Mouse (Mus musculus) midbrain, embryonic 13.5 days (tissue): ENCODE measurements at regions not wholly inside any gene's neighbourhood (a gene's known extent, or its start where the extent isn't known, plus 50 kb on each side); places are given as distances from the start of the nearest gene placed in this dataset.

Experiments
- ATAC-seq: fragments of 200-750 bp; cut with Nextera tagmentation; 2 replicates; pipeline ENCODE4 v1.8.0; 2017; ENCODE audit warnings: mild to moderate bottlenecking, moderate TSS enrichment, moderate library complexity
- H3K27ac ChIP-seq: fragments of 300-500 bp; sonication (generic); 2 replicates; pipeline ENCODE4 v1.5.1; 2015; ENCODE audit warnings: inconsistent platforms, mild to moderate bottlenecking, moderate library complexity
- H3K27me3 ChIP-seq: fragments of 300-500 bp; sonication (generic); 2 replicates; pipeline ENCODE4 v1.6.1; 2015; ENCODE audit warnings: mild to moderate bottlenecking, inconsistent platforms
- H3K36me3 ChIP-seq: fragments of 300-500 bp; sonication (generic); 2 replicates; pipeline ENCODE4 v1.6.1; 2015; ENCODE audit warnings: mild to moderate bottlenecking, inconsistent platforms
- H3K4me1 ChIP-seq: fragments of 300-500 bp; sonication (generic); replicated peaks from 2 replicates; pipeline ENCODE4 v1.6.1; 2015; ENCODE audit warnings: inconsistent platforms
- H3K4me2 ChIP-seq: fragments of 300-500 bp; sonication (generic); replicated peaks from 2 replicates; pipeline ENCODE4 v1.6.1; 2015; ENCODE audit warnings: moderate library complexity, mild to moderate bottlenecking, inconsistent platforms
- H3K4me3 ChIP-seq: fragments of 300-500 bp; sonication (generic); replicated peaks from 2 replicates; pipeline ENCODE4 v1.5.1; 2015; ENCODE audit warnings: mild to moderate bottlenecking, inconsistent platforms
- H3K9ac ChIP-seq: fragments of 300-500 bp; sonication (generic); replicated peaks from 2 replicates; pipeline ENCODE4 v1.6.1; 2015; ENCODE audit warnings: mild to moderate bottlenecking, inconsistent platforms
- H3K9me3 ChIP-seq: fragments of 300-500 bp; sonication (generic); 2 replicates; pipeline ENCODE4 v1.6.1; 2016; ENCODE audit warnings: mild to moderate bottlenecking, inconsistent platforms
- WGBS: fragments of 180-500 bp; shearing (Covaris S2); methylation state at CpG from one replicate; pipeline ENCODE4 v1.1.7; 2015; 5-methylcytosine and 5-hydroxymethylcytosine counted together

DNA sequence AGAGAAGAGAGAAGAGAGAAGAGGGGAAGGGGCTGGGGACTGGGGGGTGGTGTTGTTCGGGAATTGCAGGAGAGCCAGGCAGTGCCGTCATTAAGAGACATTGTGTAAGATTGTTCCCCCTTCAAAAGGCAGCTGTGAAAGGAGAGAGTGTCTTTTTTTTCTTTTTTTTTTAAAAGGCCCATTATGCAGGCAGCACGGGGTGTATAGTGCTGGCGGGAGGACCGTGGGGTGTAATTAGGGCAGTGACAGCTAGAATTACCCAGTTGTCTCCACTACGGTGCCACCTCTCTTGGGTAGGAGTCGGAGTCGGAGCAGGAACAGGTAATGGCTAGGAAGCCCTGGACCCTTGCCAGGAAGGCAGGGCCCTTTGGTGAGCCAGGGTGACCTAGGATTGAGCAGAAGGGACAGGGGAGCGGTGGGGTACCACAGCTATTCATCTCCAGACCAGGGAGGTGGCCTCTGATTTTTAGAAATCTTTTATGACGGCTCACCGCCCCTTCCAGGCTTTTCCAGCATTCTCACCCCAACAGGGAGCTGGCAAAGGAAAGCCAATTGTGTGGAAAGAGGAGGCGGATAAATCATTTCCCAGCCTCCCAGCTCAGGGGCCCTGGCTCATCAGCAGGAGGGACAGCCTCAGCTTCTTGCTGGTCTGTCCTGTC lies 67.2 kb upstream of the Zc3h12a start:
- Histone ChIP-seq H3K9ac (no peak overlapping the region), H3K4me3 (no peak overlapping the region), H3K27me3 (peaks cover 56% of the 10 kb centered on the region), H3K9me3 (no peaks in the 10 kb centered on the region), H3K4me1 (peaks cover 48% of the 10 kb centered on the region), H3K27ac (peak overlapping the region; percentile 76), H3K36me3 (no peaks in the 10 kb centered on the region), H3K4me2 (peak overlapping the region; percentile 23)
- WGBS: 14% methylated on average over 12 of the region's 12 CpGs
- ATAC-seq: peak; percentile 40

DNA sequence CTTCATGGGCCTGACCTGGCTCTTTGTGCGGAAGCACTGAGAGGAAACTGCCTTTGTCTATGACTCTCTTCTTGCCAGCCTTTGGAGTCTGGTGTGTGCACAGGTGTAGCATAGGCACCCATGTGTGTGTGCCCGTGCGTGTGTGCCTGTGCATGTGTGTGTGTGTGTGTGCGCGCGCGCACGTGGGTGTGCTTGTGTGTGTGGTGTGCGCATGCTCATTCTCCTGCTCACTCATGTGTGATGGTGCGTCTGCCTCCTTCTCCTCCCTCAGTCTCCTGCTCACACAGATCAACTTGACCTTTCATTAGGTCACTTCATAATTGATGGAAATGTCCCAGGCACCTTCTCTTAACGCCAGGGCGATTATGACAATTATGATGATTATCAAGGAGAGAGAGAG lies 66.7 kb upstream of the Zc3h12a start:
- no peak overlapping the region for H3K9ac ChIP-seq
- H3K9me3 ChIP-seq: no peaks in the 10 kb centered on the region
- peaks cover 55% of the 10 kb centered on the region for H3K27me3 ChIP-seq
- H3K4me2 ChIP-seq: no peak overlapping the region; the same call in 1 of the 2 replicates
- H3K27ac ChIP-seq: peak overlapping the region; percentile 76
- peaks cover 42% of the 10 kb centered on the region for H3K4me1 ChIP-seq
- no peaks in the 10 kb centered on the region for H3K36me3 ChIP-seq
- ATAC-seq: peak; percentile 63
- WGBS: 70% methylated on average over 12 of the region's 12 CpGs
- H3K4me3 ChIP-seq: no peak overlapping the region

- peaks cover 31% of the 10 kb centered on the region for H3K4me1 ChIP-seq
- H3K9me3 ChIP-seq: no peaks in the 10 kb centered on the region
- H3K36me3 ChIP-seq: no peaks in the 10 kb centered on the region
- no peak overlapping the region for H3K9ac ChIP-seq
- no peak overlapping the region for H3K27ac ChIP-seq
- ATAC-seq: no peak
- H3K4me3 ChIP-seq: no peak overlapping the region
- 83% methylated on average over 9 of the region's 9 CpGs for WGBS
- H3K4me2 ChIP-seq: no peak overlapping the region
- peaks cover 38% of the 10 kb centered on the region for H3K27me3 ChIP-seq
These were observed 64.0 kb upstream of the Zc3h12a start for GRCm38 (mm10) chr4:125191680-125192079.

- 15% methylated on average over 11 of the region's 11 CpGs for WGBS
- Histone ChIP-seq H3K4me1 (peaks cover 29% of the 10 kb centered on the region), H3K9me3 (no peaks in the 10 kb centered on the region), H3K27ac (no peak overlapping the region), H3K9ac (no peak overlapping the region), H3K4me2 (no peak overlapping the region), H3K36me3 (no peaks in the 10 kb centered on the region), H3K4me3 (no peak overlapping the region), H3K27me3 (peaks cover 33% of the 10 kb centered on the region)
- peak; percentile 70 for ATAC-seq
These were observed 63.4 kb upstream of the Zc3h12a start for GRCm38 (mm10) chr4:125191010-125191409.

- H3K27ac ChIP-seq: no peak overlapping the region
- no peak overlapping the region for H3K4me3 ChIP-seq
- no peak for ATAC-seq
- no peak overlapping the region for H3K4me2 ChIP-seq
- H3K4me1 ChIP-seq: peaks cover 19% of the 10 kb centered on the region
- H3K9ac ChIP-seq: no peak overlapping the region
- H3K36me3 ChIP-seq: no peaks in the 10 kb centered on the region
- no peaks in the 10 kb centered on the region for H3K9me3 ChIP-seq
- H3K27me3 ChIP-seq: peaks cover 23% of the 10 kb centered on the region
These were observed 62.3 kb upstream of the Zc3h12a start for GRCm38 (mm10) chr4:125189971-125190370.

DNA sequence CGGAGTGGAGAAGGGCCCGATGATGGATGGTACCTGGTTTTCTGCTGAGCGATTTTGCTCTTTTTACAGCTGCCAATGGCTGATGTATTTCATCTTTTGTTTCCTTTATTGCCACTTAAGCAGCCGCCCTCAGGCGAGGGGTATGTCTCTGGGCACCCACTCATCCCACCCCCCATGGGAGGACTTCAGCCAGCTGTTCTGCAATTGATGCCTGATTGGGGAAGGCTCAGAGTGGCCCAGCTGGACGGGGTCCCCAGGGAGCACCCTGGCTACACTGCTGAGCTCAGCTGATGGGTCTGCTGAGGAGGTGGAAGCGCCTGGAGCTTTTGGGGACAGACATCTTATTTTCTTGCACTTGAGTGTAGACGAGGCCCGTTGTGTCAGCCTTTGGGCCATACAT lies 58.6 kb upstream of the Zc3h12a start:
- WGBS: 77% methylated on average over 9 of the region's 9 CpGs
- H3K9ac ChIP-seq: no peak overlapping the region

DNA sequence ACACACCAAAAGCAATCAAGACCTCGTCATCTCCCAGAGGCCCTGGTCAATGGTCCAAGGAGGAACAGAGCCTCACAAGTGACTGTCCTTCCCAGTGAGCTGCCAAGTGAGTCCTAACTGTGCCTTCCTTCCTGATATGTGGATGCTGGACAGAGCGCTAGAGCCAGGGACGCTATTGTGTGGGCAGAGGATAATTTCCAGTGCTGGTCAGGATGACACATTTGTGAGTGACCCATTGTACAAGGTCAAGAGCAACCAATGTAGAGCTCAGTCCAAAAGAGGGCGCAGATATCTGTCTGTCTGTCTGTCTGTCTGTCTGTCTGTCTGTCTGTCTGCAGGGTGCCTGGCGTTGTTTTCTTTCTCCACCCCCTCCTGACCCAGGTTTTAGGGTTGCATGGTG lies 57.4 kb upstream of the Zc3h12a start:
- Histone ChIP-seq H3K36me3 (no peaks in the 10 kb centered on the region), H3K4me3 (no peak overlapping the region), H3K4me2 (no peak overlapping the region), H3K4me1 (no peaks in the 10 kb centered on the region), H3K9me3 (no peaks in the 10 kb centered on the region), H3K27ac (no peak overlapping the region), H3K27me3 (peaks cover 9% of the 10 kb centered on the region; the same call in 1 of the 2 replicates), H3K9ac (no peak overlapping the region)
- ATAC-seq: no peak
- 85% methylated on average over 5 of the region's 5 CpGs for WGBS

More for the DNA sequence above, 58.6 kb upstream of the Zc3h12a start:
- no peak overlapping the region for H3K4me3 ChIP-seq
- peaks cover 5% of the 10 kb centered on the region for H3K4me1 ChIP-seq
- H3K9me3 ChIP-seq: no peaks in the 10 kb centered on the region
- H3K27ac ChIP-seq: no peak overlapping the region
- ATAC-seq: no peak
- no peaks in the 10 kb centered on the region for H3K36me3 ChIP-seq
- H3K27me3 ChIP-seq: peaks cover 12% of the 10 kb centered on the region; the same call in 1 of the 2 replicates
- H3K4me2 ChIP-seq: no peak overlapping the region

DNA sequence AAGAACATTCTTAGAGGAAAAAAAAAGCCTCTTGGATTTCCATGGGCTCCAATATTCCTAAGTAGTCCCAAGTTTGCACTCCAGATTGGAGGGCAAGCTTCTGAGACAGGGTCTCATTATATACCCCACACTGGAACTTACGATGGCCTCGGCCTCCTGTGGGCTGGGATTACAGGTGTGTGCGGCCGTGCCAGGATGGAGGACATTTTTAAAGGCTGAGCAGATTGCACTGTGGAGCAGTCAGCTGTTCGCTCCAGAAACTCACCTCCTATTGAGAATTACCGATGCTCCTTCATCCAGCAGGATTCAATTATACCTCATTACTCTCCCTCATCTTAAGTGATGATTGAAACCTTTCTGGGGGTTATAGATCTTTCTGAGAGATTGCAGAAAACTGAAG lies 53.3 kb upstream of the Zc3h12a start:
- H3K9me3 ChIP-seq: no peaks in the 10 kb centered on the region
- no peak overlapping the region for H3K4me2 ChIP-seq
- H3K27me3 ChIP-seq: no peaks in the 10 kb centered on the region
- WGBS: 92% methylated on average over 6 of the region's 6 CpGs
- H3K9ac ChIP-seq: no peak overlapping the region
- peaks cover 5% of the 10 kb centered on the region for H3K4me1 ChIP-seq
- H3K4me3 ChIP-seq: no peak overlapping the region
- H3K36me3 ChIP-seq: no peaks in the 10 kb centered on the region
- no peak overlapping the region for H3K27ac ChIP-seq
- no peak for ATAC-seq

DNA sequence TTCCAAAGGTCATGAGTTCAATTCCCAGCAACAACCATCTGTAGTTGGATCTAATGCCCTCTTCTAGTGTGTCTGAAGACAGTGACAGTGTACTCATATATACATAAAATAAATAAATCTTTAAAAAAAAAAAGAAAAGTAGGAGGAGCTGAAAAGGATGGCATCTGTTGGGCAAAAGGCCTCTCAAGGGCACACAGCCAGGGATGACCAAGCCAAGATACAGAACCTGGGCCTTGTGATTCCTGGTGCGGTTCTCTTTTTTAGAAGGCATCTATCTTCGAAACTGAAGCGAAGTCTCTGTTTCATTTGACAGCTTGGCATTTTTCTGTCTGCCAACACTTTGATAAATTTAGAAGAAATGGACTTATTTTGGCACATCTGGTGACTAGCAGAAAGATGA lies 50.9 kb upstream of the Zc3h12a start:
- no peak overlapping the region for H3K4me3 ChIP-seq
- H3K4me1 ChIP-seq: peaks cover 5% of the 10 kb centered on the region
- no peak overlapping the region for H3K27ac ChIP-seq
- H3K9ac ChIP-seq: no peak overlapping the region
- no peaks in the 10 kb centered on the region for H3K9me3 ChIP-seq
- H3K27me3 ChIP-seq: 0 out of 2 replicates have a peak, but pooled peaks cover 2% of the 10 kb centered on the region
- 97% methylated on average over 3 of the region's 3 CpGs for WGBS
- ATAC-seq: no peak
- H3K36me3 ChIP-seq: no peaks in the 10 kb centered on the region
- no peak overlapping the region for H3K4me2 ChIP-seq

DNA sequence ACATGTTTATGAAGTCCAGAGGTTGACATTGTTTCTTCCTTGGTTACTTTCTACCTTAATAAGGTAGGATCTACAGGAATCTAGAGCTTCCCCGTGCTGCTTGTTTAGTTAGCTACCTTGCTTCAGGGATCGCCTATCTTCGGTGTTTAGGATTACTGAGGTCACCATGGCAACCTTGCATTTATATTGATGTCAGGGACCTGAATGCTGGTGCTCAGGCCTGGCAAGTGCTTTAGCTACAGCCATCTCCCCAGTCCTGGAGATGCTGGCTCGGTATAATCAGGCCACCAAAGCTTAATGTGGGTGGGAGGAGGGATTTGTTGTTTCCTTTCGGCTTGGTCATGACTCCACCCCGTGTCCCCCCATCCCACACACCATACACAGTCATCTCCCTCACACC lies 50.0 kb upstream of the Zc3h12a start:
- H3K36me3 ChIP-seq: no peaks in the 10 kb centered on the region
- 31% methylated on average over 6 of the region's 6 CpGs for whole genome bisulfite sequencing
- H3K27ac ChIP-seq: no peak overlapping the region
- no peak overlapping the region for H3K4me3 ChIP-seq
- no peak for ATAC-seq
- peaks cover 5% of the 10 kb centered on the region for H3K4me1 ChIP-seq
- H3K9ac ChIP-seq: no peak overlapping the region
- no peak overlapping the region for H3K4me2 ChIP-seq
- no peaks in the 10 kb centered on the region for H3K9me3 ChIP-seq
- H3K27me3 ChIP-seq: 0 out of 2 replicates have a peak, but pooled peaks cover 2% of the 10 kb centered on the region
